Mouse (Mus musculus) hindbrain, embryonic 10.5 days (tissue): ENCODE results near the gene Yif1a. TPM values are rescaled to one million over a fixed set of nuclear protein-coding genes. Genes with fewer than 3 reads are reported as not detected.

Experiments used
- DNase-seq: peaks from one replicate; pipeline ENCODE4 v3.0.0-alpha.2; 2017; ENCODE audit warnings: low spot score
- H3K27ac ChIP-seq: fragments of 300-500 bp; sonication (generic); 2 replicates; pipeline ENCODE4 v1.5.1; 2016; ENCODE audit warnings: mild to moderate bottlenecking, moderate library complexity
- H3K27me3 ChIP-seq: fragments of 300-500 bp; sonication (generic); 2 replicates; pipeline ENCODE4 v1.6.1; 2016; ENCODE audit warnings: mild to moderate bottlenecking; ENCODE audit not compliant: poor library complexity, insufficient read depth, severe bottlenecking
- H3K36me3 ChIP-seq: fragments of 300-500 bp; sonication (generic); 2 replicates; pipeline ENCODE4 v1.6.1; 2016; ENCODE audit warnings: mild to moderate bottlenecking, moderate library complexity
- H3K4me1 ChIP-seq: fragments of 300-500 bp; sonication (generic); replicated peaks from 2 replicates; pipeline ENCODE4 v1.6.1; 2016; ENCODE audit warnings: mild to moderate bottlenecking
- H3K4me3 ChIP-seq: fragments of 300-500 bp; sonication (generic); 2 replicates; pipeline ENCODE4 v1.5.1; 2016; ENCODE audit warnings: mild to moderate bottlenecking, moderate library complexity
- H3K9me3 ChIP-seq: fragments of 300-500 bp; sonication (generic); 2 replicates; pipeline ENCODE4 v1.6.1; 2016; ENCODE audit warnings: mild to moderate bottlenecking, moderate library complexity
- WGBS: fragments of 180-500 bp; shearing (Covaris S2); methylation state at CpG from one replicate; pipeline ENCODE4 v1.1.7; 2016; 5-methylcytosine and 5-hydroxymethylcytosine counted together
- polyA plus RNA-seq: library from polyadenylated mRNA; unstranded; fragments of >200 nt; fragmentation: Nextera tagmentation; extraction: Ambion mirVana; gene quantifications from 2 replicates; pipeline ENCODE4 v1.2.1, GENCODE M21; 2016

The Yif1a gene
- polyA plus RNA-seq, 1 experiment from 2014 or later = 92.0 TPM

DNA sequence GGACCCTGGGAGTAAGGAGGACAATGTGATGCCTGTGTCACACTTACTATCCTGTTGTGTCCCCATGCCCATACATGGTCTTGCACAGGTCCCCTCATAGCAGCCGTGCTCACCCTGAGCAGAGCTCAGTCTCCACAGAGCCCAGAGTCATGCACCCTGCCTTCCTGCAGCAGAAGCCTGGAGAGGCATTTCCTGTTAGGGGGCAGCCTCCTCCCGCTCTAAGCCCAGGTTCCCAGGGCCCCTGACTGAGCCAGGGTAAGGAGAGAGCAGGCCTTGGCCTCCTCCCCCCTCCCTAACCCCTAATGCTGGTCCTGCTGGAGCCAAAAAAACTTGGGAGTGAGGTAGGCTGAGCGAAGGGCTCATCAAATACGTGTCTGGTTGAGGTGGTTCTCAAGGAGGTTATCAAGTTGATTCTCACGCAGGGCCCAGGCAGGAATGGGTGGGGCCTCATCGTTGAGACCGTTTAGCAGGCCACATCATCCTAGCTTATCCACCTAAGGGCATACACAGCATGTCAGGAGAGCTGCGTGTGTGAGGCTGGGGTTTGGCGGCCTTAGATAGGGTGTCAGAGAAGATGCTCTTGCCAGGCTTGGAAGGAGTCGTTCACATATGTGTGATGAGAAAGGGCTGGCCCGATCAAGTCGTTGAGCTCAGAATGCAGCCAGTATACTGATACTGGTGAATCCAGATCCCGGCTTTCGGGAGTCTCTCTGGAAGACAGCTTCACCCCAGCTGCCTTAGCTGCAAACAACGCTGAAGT is 21.1 kb upstream of the Yif1a start:
- Histone ChIP-seq H3K9me3 (no peaks in the 10 kb centered on the region), H3K4me1 (peaks cover 75% of the 10 kb centered on the region), H3K4me3 (peak overlapping the region; percentile 61), H3K36me3 (no peaks in the 10 kb centered on the region), H3K27ac (peak overlapping the region; percentile 88), H3K27me3 (peaks cover 69% of the 10 kb centered on the region)
- WGBS = 15% methylated on average over 15 of the region's 15 CpGs
- DNase-seq = no peak

DNA sequence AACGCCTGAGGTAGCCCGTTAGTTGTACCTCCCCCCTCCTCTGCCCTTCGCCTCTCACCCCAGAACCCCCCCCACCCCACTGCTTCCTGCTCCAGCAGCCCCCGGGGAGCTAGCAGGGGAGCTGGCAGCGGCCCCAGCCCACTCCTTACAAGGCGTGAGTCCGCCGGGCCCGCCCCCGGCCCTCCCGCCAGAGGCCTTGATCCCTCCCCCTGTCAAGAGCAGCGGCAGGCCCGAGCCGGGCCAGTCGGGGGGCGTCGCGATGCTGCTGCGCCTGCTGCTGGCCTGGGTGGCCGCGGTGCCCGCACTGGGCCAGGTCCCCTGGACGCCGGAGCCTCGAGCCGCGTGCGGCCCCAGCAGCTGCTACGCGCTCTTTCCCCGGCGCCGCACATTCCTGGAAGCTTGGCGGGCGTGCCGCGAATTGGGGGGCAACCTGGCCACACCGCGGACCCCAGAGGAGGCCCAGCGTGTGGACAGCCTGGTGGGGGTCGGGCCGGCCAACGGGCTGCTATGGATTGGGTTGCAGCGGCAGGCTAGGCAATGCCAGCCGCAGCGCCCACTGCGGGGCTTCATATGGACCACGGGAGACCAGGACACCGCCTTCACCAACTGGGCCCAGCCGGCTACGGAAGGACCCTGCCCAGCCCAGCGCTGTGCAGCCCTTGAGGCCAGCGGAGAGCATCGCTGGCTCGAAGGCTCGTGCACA is 20.3 kb upstream of the Yif1a start, which contains the start of gene Cd248:
Gene Cd248 (plus strand): TSS at position 212 of the 703 bp plus-strand sequence.
- Histone ChIP-seq H3K9me3 (no peaks in the 10 kb centered on the region), H3K27ac (peak within 1 kb of the TSS; percentile 88), H3K27me3 (peaks cover 69% of the 10 kb centered on the region), H3K4me3 (peak within 1 kb of the TSS; percentile 61), H3K36me3 (no peaks in the 10 kb centered on the region), H3K4me1 (peaks cover 76% of the 10 kb centered on the region)
- WGBS = 1% methylated on average over 56 of the region's 56 CpGs
- DNase-seq = peak; percentile 74

DNA sequence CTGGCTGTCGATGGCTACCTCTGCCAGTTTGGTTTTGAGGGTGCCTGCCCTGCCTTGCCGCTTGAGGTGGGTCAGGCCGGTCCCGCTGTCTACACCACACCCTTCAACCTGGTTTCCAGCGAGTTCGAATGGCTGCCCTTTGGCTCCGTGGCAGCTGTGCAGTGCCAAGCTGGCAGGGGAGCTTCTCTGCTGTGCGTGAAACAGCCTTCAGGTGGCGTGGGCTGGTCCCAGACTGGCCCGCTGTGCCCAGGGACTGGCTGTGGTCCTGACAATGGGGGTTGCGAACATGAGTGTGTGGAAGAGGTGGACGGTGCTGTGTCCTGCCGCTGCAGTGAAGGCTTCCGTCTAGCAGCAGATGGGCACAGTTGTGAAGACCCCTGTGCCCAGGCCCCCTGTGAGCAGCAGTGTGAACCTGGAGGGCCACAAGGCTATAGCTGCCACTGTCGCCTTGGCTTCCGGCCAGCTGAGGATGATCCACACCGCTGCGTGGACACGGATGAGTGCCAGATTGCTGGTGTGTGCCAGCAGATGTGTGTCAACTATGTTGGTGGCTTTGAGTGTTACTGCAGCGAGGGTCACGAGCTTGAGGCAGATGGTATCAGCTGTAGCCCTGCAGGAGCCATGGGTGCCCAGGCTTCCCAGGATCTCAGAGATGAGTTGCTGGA is 19.6 kb upstream of the Yif1a start:
- Histone ChIP-seq H3K27me3 (peaks cover 71% of the 10 kb centered on the region), H3K4me1 (peaks cover 76% of the 10 kb centered on the region), H3K27ac (peak overlapping the region; percentile 88), H3K36me3 (no peaks in the 10 kb centered on the region), H3K9me3 (no peaks in the 10 kb centered on the region), H3K4me3 (peak overlapping the region; percentile 61)
- 38% methylated on average over 21 of the region's 21 CpGs for WGBS
- no peak for DNase-seq

DNA sequence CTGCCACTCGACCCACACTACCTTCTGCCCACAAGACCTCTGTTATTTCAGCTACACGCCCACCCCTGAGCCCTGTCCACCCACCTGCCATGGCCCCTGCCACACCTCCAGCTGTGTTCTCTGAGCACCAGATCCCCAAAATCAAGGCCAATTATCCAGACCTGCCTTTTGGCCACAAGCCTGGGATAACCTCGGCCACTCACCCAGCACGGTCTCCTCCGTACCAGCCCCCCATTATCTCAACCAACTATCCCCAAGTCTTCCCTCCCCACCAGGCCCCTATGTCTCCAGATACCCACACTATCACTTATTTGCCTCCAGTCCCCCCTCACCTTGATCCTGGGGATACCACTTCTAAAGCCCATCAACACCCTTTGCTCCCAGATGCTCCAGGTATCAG is 18.9 kb upstream of the Yif1a start:
- Histone ChIP-seq H3K4me1 (peaks cover 74% of the 10 kb centered on the region), H3K4me3 (peak overlapping the region; percentile 61), H3K27me3 (peaks cover 79% of the 10 kb centered on the region), H3K9me3 (no peaks in the 10 kb centered on the region), H3K27ac (peak overlapping the region; percentile 90; the same call in 1 of the 2 replicates), H3K36me3 (no peaks in the 10 kb centered on the region)
- WGBS = 83% methylated on average over 5 of the region's 5 CpGs
- DNase-seq = no peak

DNA sequence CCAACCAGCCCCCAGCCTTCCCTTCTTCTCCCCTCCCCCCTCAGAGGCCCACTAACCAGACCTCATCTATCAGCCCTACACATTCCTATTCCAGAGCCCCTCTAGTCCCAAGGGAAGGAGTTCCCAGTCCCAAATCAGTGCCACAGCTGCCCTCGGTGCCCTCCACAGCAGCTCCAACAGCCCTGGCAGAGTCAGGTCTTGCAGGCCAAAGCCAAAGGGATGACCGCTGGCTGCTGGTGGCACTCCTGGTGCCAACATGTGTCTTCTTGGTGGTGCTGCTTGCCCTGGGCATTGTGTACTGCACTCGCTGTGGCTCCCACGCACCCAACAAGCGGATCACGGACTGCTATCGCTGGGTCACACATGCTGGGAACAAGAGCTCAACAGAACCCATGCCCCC is 18.4 kb upstream of the Yif1a start:
- Histone ChIP-seq H3K36me3 (no peaks in the 10 kb centered on the region), H3K4me1 (peaks cover 69% of the 10 kb centered on the region), H3K27ac (peak overlapping the region; percentile 90), H3K27me3 (peaks cover 80% of the 10 kb centered on the region), H3K9me3 (no peaks in the 10 kb centered on the region), H3K4me3 (peak overlapping the region; percentile 61; the same call in 1 of the 2 replicates)
- no peak for DNase-seq
- 82% methylated on average over 7 of the region's 7 CpGs for WGBS

DNA sequence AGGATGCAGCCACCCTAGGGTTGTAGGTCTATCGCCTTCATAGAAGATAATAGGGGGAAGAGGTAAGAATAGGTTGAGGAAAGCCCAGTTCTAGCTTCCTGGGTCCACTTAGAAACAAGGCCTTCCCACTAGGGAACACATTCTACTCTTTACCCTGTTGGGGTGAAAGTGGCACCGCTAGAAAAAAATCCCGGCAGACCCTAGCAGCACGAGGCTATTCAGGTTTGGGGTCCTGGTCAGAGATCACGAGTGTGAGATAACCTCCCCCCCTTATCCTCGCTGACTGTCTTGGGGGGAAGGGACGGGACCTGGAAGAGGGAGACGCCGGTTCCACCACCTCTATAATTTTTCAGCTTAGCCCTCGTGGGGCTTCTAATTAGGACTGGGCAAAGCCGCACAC is 17.3 kb upstream of the Yif1a start:
- H3K4me1 ChIP-seq = peaks cover 64% of the 10 kb centered on the region
- H3K4me3 ChIP-seq = peak overlapping the region; percentile 61
- peaks cover 69% of the 10 kb centered on the region for H3K27me3 ChIP-seq
- H3K36me3 ChIP-seq = no peaks in the 10 kb centered on the region
- H3K9me3 ChIP-seq = no peaks in the 10 kb centered on the region
- WGBS = 6% methylated on average over 11 of the region's 11 CpGs
- peak overlapping the region; percentile 90 for H3K27ac ChIP-seq
- DNase-seq = no peak

DNA sequence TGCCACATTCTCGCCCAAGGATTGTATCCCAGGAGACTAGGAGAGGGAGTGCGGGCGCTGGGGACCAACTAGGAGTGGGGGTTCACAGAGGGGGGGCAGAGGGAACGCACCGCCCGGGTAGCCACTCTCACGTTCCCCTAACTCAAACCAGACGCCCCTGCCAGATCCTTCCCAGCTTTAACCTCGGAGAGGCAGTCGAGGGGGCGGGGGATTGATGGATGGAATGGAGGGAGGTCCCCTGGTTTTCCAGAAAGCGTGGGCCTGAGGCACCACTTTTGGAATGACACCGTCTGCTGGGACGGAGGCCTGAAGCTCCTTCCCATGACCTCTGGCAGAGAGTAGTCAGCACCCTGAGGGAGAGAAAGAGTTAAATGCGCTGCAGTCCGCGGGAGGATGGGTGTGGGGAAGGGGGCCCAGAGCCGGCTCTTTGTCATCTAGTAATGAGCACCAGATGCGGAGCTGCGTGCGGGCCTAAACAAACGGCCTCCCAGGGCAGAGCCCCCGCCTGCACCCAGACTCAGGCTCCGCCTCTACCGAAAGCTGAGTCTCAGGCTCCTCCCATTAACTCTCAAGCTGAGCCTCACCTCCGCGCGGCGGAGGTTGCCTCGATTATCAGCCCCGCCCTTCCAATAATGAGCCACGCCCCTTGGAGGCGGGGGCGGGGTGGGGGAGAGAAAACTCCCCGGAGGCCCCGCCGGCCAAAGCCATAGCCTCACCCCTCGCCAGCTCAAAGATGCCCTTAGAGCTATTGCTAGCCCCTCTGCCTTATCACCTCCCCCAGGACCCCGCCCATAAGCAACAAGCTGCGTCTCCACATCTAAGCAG is 16.6 kb upstream of the Yif1a start:
- peaks cover 63% of the 10 kb centered on the region for H3K4me1 ChIP-seq
- no peaks in the 10 kb centered on the region for H3K9me3 ChIP-seq
- peak overlapping the region; percentile 61 for H3K4me3 ChIP-seq
- WGBS = under 1% methylated on average over 40 of the region's 40 CpGs
- no peaks in the 10 kb centered on the region for H3K36me3 ChIP-seq
- peak overlapping the region; percentile 90 for H3K27ac ChIP-seq
- peak; percentile 92 for DNase-seq
- peaks cover 62% of the 10 kb centered on the region for H3K27me3 ChIP-seq

DNA sequence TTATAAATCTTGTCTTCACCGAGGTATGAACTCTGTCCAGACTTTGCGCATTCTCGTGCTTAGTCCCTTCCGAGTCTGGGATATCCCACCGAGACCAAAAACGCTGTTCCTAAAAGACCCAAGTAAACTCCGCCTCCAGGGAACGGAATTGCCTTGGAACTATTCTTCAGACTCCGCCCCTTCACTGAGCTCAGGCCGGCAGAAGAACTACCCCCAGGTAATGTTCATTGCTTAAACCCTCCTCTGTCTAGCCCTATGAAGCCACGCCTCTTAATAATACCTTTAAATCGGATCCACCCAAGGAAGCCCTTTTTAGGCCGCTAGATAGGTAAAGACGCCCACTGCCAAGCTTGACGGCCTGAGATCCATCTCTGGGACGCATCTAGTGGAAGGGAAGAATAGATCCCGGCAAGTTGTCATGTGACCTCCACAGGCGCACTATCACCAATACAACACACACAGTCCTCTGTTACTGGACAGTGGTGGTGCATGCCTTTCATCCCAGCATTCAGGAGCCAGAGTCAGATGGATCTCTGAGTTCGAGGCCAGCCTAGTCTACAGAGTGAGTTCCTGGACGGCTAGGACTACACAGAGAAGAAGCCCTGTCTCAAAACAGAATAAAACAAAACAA is 15.8 kb upstream of the Yif1a start:
- H3K9me3 ChIP-seq = no peaks in the 10 kb centered on the region
- H3K4me3 ChIP-seq = peak overlapping the region; percentile 61
- H3K36me3 ChIP-seq = no peaks in the 10 kb centered on the region
- DNase-seq = peak; percentile 49
- H3K27ac ChIP-seq = peak overlapping the region; percentile 90
- peaks cover 55% of the 10 kb centered on the region for H3K27me3 ChIP-seq
- peaks cover 55% of the 10 kb centered on the region for H3K4me1 ChIP-seq
- WGBS = 3% methylated on average over 20 of the region's 20 CpGs

DNA sequence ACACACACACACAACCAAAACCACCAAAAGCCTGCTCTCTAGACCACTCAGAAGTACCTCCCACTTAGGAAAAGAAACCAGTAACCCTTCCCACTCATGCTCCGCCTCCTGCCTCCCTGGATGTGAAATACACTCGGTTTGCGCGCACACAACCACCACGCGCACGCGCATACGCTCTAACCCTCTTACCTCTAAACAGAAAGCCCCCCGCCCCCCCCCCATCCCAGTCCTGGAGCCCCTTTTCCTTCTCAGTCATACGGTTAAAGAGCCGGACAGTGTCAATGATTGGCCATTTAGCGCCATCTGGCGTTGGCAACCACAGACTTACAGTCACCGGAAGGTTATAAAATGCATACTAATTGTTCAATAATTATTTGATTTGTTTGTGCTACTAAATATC is 15.3 kb upstream of the Yif1a start:
- H3K27me3 ChIP-seq = peaks cover 50% of the 10 kb centered on the region
- peaks cover 50% of the 10 kb centered on the region for H3K4me1 ChIP-seq
- no peaks in the 10 kb centered on the region for H3K36me3 ChIP-seq
- H3K9me3 ChIP-seq = no peaks in the 10 kb centered on the region
- peak overlapping the region; percentile 90 for H3K27ac ChIP-seq
- H3K4me3 ChIP-seq = peak overlapping the region; percentile 61
- peak; percentile 85 for DNase-seq
- WGBS = under 1% methylated on average over 15 of the region's 15 CpGs

DNA sequence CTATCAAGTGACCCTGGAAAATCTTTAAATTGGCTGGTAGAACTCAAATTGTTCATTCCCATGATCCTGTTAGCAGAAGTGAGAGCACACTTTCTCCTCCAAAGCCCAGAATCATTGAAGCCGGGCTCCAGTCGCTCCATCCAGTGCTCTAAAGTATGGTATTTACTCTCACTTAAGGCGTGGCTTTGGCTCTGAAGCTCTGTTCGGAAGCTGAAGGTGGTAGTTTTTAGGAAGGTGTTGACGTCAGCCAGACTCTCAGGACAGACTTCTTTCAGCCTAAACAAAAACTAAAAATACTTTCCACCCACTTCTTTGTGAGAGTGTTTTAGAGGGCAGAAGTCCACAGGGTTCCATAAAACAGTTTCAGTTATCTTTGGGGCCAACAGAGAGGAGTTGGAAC is 14.8 kb upstream of the Yif1a start:
- Histone ChIP-seq H3K36me3 (no peaks in the 10 kb centered on the region), H3K9me3 (no peaks in the 10 kb centered on the region), H3K4me1 (peaks cover 45% of the 10 kb centered on the region), H3K27me3 (peaks cover 45% of the 10 kb centered on the region), H3K4me3 (no peak overlapping the region), H3K27ac (no peak overlapping the region)
- no peak for DNase-seq
- 48% methylated on average over 5 of the region's 5 CpGs for WGBS

DNA sequence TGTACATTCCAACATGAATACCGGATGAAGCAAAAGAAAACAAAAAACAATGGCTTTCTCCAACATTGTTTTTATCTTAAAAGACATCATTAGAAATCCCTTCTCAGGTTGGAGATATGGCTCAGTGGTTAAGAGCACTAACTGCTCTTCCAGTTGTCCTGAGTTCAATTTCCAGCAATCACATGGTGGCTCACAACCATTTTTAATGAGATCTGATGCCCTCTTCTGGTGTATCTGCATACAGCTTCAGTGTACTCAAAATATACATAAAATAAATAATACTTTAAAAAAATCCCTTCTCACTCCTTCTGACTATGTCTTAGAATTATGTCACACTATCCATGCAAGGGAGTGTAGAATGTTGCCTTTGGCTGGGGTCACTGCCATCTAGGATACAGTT is 9.1 kb upstream of the Yif1a start:
- Histone ChIP-seq H3K9me3 (no peaks in the 10 kb centered on the region), H3K4me1 (no peaks in the 10 kb centered on the region), H3K4me3 (no peak overlapping the region), H3K36me3 (no peaks in the 10 kb centered on the region), H3K27ac (no peak overlapping the region), H3K27me3 (peaks cover 52% of the 10 kb centered on the region)
- 96% methylated on average over 1 of the region's 1 CpGs for WGBS
- DNase-seq = no peak

DNA sequence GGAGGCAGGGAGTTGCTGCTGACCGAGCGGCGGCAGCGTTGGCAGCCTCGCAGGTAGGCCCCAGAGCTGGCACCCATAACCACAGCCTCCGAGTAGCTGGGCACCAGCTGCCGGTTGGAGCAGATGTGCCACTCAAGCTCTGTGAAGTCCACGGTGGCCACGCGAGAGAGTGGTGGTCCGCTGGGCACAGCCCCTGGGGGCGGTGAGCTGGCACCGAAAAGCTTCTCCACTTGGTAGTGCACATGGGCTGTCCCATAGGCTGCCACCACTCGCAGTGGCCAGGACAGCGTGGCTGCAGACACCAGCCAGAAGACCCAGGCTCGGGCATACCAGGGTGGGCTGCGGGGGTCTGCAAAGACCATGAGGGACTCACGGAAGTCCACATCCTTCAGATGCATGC is 6.3 kb upstream of the Yif1a start:
- no peak for DNase-seq
- Histone ChIP-seq H3K4me1 (peaks cover 13% of the 10 kb centered on the region), H3K27ac (no peak overlapping the region), H3K27me3 (peaks cover 70% of the 10 kb centered on the region), H3K4me3 (no peak overlapping the region), H3K9me3 (no peaks in the 10 kb centered on the region), H3K36me3 (no peaks in the 10 kb centered on the region)
- 71% methylated on average over 18 of the region's 18 CpGs for WGBS
